Mouse (Mus musculus) embryo, embryonic 10 days (tissue): ENCODE measurements at regions not wholly inside any gene's neighbourhood (a gene's known extent, or its start where the extent isn't known, plus 50 kb on each side); places are given as distances from the start of the nearest gene placed in this dataset.

Experiments
- DNase-seq: peaks from one replicate; pipeline ENCODE4 v3.0.0-alpha.2; 2015; ENCODE audit warnings: low spot score

DNA sequence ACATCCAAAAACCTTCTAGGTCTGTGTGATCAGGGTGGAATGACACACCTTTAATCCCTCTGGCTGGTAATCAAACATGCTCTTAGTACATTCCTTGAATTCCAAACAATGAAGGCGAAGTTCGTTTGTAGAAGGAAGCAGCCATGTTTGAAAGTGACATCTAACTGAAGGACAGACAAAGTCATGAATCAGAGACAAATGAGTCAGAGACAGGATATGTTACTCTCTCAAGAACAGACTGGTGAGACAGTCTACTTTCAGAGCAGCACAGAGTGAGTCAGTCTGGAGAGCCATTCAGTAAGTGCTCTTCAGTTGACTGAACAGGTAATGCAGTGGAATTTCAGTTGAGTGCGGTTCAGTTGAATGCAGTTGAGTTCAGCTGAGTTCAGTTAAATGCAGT is 150.4 kb downstream of the Cpe start:
- no peak for DNase-seq

- no peak for DNase-seq
Observed at GRCm38 (mm10) chr8:64539846-64540472, 152.9 kb downstream of the Cpe start.

GRCm38 (mm10) chr8:64531780-64532179 is 161.1 kb downstream of the Cpe start:
- no peak for DNase-seq

GRCm38 (mm10) chr8:64522441-64523102 is 170.3 kb downstream of the Cpe start:
- no peak for DNase-seq

DNA sequence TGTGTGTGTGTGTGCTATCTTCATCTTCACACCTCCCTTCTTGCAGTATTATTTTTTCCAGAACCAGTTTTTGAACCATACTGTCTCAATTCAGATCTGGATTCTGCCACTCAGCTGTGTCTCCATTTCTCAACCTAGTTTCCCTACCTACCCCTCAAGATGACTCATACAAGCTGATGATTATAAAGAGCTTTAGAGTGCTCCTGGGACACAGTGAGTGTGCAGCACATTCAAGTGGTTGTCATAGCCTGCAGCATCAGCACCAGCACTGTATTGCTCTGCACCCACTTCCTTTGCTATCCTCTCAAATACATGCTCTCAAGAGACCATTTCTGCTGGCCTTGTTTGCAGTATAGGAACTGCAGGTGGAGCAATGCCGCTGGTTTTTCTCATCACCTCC is 173.2 kb downstream of the Cpe start:
- DNase-seq = no peak

DNA sequence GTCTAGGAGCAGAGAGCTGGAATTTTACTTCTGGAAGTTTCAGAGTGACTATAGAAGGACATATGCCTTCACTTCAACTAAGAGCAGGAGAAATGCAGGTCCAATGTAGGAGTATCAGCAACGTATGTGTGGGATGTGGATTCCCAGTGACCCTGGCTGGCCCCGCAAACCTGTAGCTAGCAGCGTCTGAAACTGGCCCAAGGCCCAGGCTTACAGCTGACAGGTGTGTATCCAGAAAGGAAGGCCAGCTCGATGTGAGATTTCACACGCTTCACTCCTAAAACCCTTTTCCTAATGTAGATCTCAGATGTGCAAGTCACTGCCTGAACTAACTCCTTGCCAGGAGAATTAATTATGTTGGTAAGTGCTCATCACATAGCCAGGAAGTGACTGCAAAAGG is 176.9 kb downstream of the Cpe start:
- no peak for DNase-seq

GRCm38 (mm10) chr8:64497281-64498060 is 195.4 kb downstream of the Cpe start:
- DNase-seq = no peak

DNA sequence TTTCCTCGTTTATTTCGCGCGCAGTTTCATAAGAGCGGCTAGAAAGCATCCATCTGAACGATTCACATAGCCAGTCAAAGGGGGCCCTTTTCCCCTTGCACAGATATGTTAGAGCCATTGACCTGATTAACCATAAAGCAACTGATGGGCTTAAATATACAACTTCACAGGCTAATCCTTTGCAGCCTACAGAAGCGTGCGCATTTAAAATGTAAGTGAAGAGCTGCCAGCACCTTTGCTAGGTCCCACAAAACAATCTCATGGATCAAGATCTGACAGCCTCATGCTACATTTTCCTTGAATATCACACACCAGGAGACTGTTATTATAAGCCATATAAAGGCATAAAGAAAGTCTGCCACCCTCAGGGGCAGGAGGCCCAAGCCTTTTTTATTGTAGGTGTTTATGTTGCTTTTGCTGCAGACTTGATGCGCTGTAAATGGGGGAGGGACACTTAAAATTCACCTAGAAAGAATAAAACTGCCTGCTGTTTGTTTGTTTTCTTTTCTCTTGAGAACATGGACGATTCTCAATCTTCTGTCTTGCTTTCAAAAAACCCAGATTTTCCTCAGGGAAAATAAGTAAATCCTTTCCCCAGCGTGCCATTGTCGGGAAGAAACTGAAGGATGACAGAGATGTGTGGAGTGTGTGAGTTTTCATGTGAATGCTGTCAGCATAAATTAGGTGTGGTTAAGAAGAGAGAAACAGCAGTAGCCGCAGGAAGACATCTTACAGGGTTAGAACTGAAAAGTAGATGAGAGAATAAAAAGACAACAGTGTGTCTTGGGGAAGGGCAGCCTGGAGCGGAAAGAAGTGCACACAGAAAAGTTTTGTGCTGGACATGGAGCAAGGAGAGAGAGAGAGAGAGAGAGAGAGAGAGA is 196.3 kb downstream of the Cpe start:
- no peak for DNase-seq

GRCm38 (mm10) chr8:64491561-64491960 is 201.3 kb downstream of the Cpe start:
- DNase-seq = no peak

- no peak for DNase-seq
Observed at GRCm38 (mm10) chr8:64488057-64488456, 204.8 kb downstream of the Cpe start.

GRCm38 (mm10) chr8:64473276-64473675 is 219.6 kb downstream of the Cpe start:
- DNase-seq = no peak

GRCm38 (mm10) chr8:64472801-64473270 is 220.0 kb downstream of the Cpe start:
- no peak for DNase-seq

GRCm38 (mm10) chr8:64461136-64461535 is 231.7 kb downstream of the Cpe start:
- DNase-seq = no peak

DNA sequence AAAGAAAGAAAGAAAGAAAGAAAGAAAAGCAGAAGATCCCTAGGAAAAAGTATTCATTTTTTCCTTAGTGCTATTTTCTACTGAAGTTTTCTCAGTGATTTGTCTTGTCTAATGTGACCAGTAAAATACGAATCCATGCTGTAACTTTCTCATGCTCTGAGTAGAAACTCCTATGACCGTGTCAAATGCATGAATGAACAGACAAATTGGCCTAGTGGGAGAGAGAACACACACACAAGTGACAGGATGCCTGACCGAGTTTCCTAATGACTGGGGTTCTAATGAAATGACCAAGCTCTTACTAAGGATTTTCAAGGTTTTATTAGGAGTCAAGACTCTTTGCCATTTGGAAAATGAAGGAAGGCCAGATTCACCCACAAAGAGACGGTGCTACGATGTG is 235.9 kb downstream of the Cpe start:
- no peak for DNase-seq

GRCm38 (mm10) chr8:64454736-64455135 is 238.1 kb downstream of the Cpe start:
- DNase-seq = no peak

DNA sequence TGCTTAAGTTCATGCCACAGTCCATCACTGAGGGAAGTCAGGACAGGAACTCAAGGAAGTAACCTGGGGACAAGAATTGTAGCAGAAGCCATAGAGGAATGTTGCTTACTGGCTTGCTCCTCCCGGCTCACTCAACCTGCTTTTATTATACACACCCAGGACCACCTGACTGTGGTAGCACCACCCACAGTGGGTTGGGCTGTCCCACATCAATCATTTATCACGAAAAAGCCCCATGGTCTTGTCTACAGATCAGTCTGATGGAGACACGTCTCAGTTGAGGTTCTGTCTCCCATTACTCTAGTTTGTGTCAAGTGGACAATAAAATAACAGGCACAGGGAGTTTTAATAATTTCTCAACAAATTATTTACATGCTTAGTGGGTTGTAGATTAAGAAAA is 239.3 kb upstream of the Tll1 start:
- no peak for DNase-seq

- DNase-seq = no peak
Observed at GRCm38 (mm10) chr8:64444429-64444828, 238.4 kb upstream of the Tll1 start.

DNA sequence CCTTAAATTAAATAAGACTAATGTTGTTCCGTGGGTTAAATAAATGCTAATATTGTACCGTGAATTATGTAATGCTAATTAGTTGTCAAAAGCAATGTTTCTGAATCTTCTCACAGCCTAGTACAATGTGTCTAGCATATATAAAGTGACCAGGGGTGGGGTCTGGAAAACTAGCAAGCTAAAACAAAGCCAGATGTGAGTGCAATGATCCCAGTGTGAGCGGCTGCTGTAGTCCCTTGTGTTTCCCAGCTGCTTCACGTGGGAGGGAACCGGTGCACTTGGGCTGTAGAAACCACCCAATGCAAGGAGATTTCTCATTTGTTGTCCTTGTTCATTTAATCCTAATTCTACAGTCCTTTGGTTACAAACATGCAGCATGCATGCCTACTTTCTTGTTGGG is 232.4 kb upstream of the Tll1 start:
- peak; percentile 34 for DNase-seq

- no peak for DNase-seq
Observed at GRCm38 (mm10) chr8:64434648-64435047, 228.6 kb upstream of the Tll1 start.

DNA sequence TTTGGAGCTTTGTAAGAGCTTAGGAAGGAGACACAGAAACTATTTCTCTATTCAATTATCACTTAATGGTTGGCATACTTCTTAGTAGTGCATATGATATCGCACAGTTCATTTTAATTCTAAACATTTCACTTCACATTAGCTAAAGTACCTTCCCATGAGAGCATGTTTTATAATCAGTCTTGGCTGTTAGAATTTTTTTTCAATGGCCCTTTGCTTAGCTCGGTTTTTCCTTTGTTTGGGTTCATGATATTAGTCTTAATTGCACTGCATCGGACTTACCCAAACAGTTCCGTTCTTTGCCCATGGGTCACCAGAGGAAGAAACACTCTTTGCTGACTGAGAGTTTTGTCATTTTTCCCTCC is 216.8 kb upstream of the Tll1 start:
- DNase-seq = no peak

DNA sequence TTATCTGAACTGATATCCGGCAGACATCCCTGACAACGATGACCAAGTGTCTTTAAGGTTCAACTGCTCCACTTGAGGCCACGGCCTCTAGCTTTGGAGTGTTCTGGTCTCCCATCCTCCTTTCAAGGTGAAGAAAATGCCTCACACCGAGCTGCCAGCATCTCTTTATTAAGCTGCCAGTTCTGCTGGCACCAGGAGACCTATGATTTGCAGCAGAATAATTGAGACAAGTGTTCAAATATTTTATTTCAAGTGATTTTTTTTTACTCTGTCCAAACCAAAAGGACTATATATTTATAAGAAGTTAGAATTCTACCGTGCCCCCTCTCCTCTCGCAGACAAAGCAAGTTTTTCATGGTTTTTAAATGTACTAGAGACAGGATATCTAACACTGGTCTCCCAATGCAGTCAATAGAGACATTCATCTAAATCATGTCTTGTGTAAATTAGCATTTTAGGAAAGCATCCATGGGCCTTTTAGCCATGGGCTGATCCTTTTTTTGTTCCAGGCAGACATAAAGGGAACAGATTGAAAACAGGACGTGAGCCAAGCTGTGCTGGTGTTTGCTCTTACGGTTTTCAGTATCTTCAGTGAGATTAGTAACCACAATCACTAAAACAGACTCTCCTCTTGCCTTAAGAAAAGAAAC is 216.3 kb upstream of the Tll1 start:
- no peak for DNase-seq
